Comparison of ENCODE assay signal across 11 mouse cellular contexts in the genomic region with DNA sequence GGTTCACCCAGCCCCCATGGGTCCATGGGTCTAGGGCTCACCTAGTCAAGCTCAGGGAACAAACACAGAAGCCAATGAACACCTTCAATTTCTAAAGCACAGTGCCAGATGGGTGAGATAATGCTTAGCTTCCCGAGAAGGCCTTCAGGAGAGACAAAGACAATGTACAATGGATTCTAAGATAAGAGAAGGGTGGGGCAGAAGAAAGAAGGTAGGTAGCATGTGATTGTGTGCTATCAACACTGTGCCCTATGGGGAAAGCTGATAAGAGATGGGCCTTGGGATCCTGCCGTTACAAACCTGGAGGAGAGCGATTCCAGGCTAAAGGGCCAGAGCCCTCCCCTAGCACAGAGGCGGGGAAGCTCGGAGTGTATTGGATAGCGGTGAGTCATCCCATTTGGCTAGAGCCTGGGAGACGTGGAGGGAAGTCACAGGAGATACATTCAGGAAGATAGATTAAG. TPM values are rescaled to one million over a fixed set of nuclear protein-coding genes. Genes with fewer than 3 reads are reported as not detected.
DNase-seq lines count a peak whose midpoint lies in the region; ATAC-seq lines count a peak whose summit lies in the region.
"Had no signal": no experiment of that assay in that cellular context is flagged by ENCODE, and none has a peak within 500 bp of the region (broad histone marks: within the 10 kb centered on the region; RNA-seq: fewer than 3 reads in every experiment).

No protein-coding gene starts in this region.

- peak overlapping the region; percentile 15; the same call in 1 of the 2 replicates for H3K4me2 ChIP-seq in intestine, embryonic 15.5 days (replicated peaks)
- H3K4me2 ChIP-seq: limb, embryonic 12.5 days; neural tube, embryonic 13.5 days had no signal

- DNase-seq in cerebellum, adult 11 months, result peak; percentile 19
- no peak for DNase-seq in cerebellum, postnatal 14 days
- peak; percentile 43 for DNase-seq in urinary bladder, postnatal 14 days (ENCODE audit: low spot score)
- DNase-seq in urinary bladder, adult 2 months (ENCODE audit: low spot score), result no peak
- peak; percentile 51 for DNase-seq in yolk sac, embryonic 10.5 days (ENCODE audit: low spot score)
- DNase-seq in thymus, postnatal 14 days, result no peak
- no peak for DNase-seq in lung, postnatal 14 days
- DNase-seq: B cell, adult 2 months had no signal

- WGBS in intestine, embryonic 15.5 days, result 13% methylated on average over 7 of the region's 7 CpGs

- H3K9ac ChIP-seq in intestine, embryonic 15.5 days, result no peak overlapping the region
- H3K9ac ChIP-seq: limb, embryonic 12.5 days; neural tube, embryonic 13.5 days had no signal

- peak; percentile 95 for ATAC-seq in intestine, embryonic 15.5 days

- H3K27ac ChIP-seq in intestine, embryonic 15.5 days, result no peak overlapping the region
- H3K27ac ChIP-seq: limb, embryonic 12.5 days; neural tube, embryonic 13.5 days had no signal

- no peaks in the 10 kb centered on the region for H3K36me3 ChIP-seq in intestine, embryonic 15.5 days
- H3K36me3 ChIP-seq: limb, embryonic 12.5 days; neural tube, embryonic 13.5 days had no signal

- no peaks in the 10 kb centered on the region for H3K9me3 ChIP-seq in intestine, embryonic 15.5 days
- H3K9me3 ChIP-seq: limb, embryonic 12.5 days; neural tube, embryonic 13.5 days had no signal

- H3K4me1 ChIP-seq in intestine, embryonic 15.5 days (replicated peaks), result peaks cover 15% of the 10 kb centered on the region

- no peak overlapping the region for H3K4me3 ChIP-seq in intestine, embryonic 15.5 days (replicated peaks)
- H3K4me3 ChIP-seq: limb, embryonic 12.5 days; neural tube, embryonic 13.5 days had no signal

- H3K27me3 ChIP-seq in intestine, embryonic 15.5 days (replicated peaks), result no peaks in the 10 kb centered on the region
- H3K27me3 ChIP-seq: neural tube, embryonic 13.5 days had no signal

RNA-seq across cellular contexts. Expression of a gene that starts 12.7 kb away (rescaled TPM):
- 7.4 and 16.3 TPM in 2 replicates for polyA plus RNA-seq in urinary bladder, adult 2 months (2012; rRNA removed)
- 1.6 and 1.7 TPM in 2 replicates for polyA plus RNA-seq in intestine, embryonic 15.5 days (2015; fragmentation: Nextera tagmentation; extraction: Ambion mirVana)

Comparison
In these comparisons a context has a peak if more than half of its experiments do, and no peak if none do; other contexts are left out.
1. DNase-seq: peak in cerebellum, adult 11 months (single experiment), urinary bladder, postnatal 14 days (single experiment) and yolk sac, embryonic 10.5 days (single experiment); none in cerebellum, postnatal 14 days (0 of 2), urinary bladder, adult 2 months (single experiment), thymus, postnatal 14 days (single experiment) and lung, postnatal 14 days (single experiment).